Mouse (Mus musculus) forelimb bud, embryonic 11.5 days (tissue): ENCODE results near the gene Gpr173.
A peak's percentile ranks its signal among the peaks of the same experiment; 100 is the strongest.
"Not testable (repeated sequence)": the region's sequence is repeated elsewhere in the genome, so short reads cannot be mapped to it uniquely, and the experiment has no call there.

Experiments
- DNase-seq: peaks from one replicate; pipeline ENCODE4 v3.0.0-alpha.2; 2012; ENCODE audit warnings: low read depth, low spot score

The Gpr173 gene

GRCm38 (mm10) chrX:152368397-152369273 lies at the start of gene Gpr173:
TSS of gene Gpr173 (minus strand) at chrX:152368704.
- DNase-seq: peak; percentile 67

GRCm38 (mm10) chrX:152403251-152403650 lies 34.7 kb upstream of the Gpr173 start:
- DNase-seq: no peak

GRCm38 (mm10) chrX:152400096-152400495 lies 31.6 kb upstream of the Gpr173 start:
- no peak for DNase-seq

GRCm38 (mm10) chrX:152368054-152368396 lies 479 bp downstream of the Gpr173 start:
- no peak for DNase-seq

- DNase-seq: no peak
Measured at GRCm38 (mm10) chrX:152366418-152366817, 2.1 kb downstream of the Gpr173 start.

- peak; percentile 63 for DNase-seq
Measured at GRCm38 (mm10) chrX:152352553-152353153, 15.9 kb downstream of the Gpr173 start.

GRCm38 (mm10) chrX:152347041-152347440 lies 21.5 kb downstream of the Gpr173 start:
- DNase-seq: no peak

- DNase-seq: no peak
Measured at GRCm38 (mm10) chrX:152346587-152346986, 21.9 kb downstream of the Gpr173 start.

- no peak for DNase-seq
Measured at GRCm38 (mm10) chrX:152342903-152343302, 25.6 kb downstream of the Gpr173 start.

GRCm38 (mm10) chrX:152342358-152342901 lies 26.1 kb downstream of the Gpr173 start, which contains the start of gene Tspyl2:
TSS of gene Tspyl2 (minus strand) at chrX:152342425.
- DNase-seq: peak; percentile 95

GRCm38 (mm10) chrX:152341496-152341895 lies 27.0 kb downstream of the Gpr173 start:
- peak; percentile 8 for DNase-seq

- DNase-seq: peak; percentile 91
Measured at GRCm38 (mm10) chrX:152336546-152337332, 31.8 kb downstream of the Gpr173 start.

- not testable (repeated sequence) for DNase-seq
Measured at GRCm38 (mm10) chrX:152336123-152336522, 32.4 kb downstream of the Gpr173 start.

- not testable (repeated sequence) for DNase-seq
Measured at GRCm38 (mm10) chrX:152329400-152329799, 39.1 kb downstream of the Gpr173 start.

- no peak for DNase-seq
Measured at GRCm38 (mm10) chrX:152327689-152328052, 40.8 kb downstream of the Gpr173 start.

- DNase-seq: peak; percentile 88
Measured at GRCm38 (mm10) chrX:152326996-152327688, 41.4 kb downstream of the Gpr173 start, which contains the start of gene Kantr. TSS of gene Kantr (minus strand) at chrX:152327495.

GRCm38 (mm10) chrX:152323584-152323983 lies 44.9 kb downstream of the Gpr173 start:
- no peak for DNase-seq

- no peak for DNase-seq
Measured at GRCm38 (mm10) chrX:152322776-152323175, 45.7 kb downstream of the Gpr173 start.

GRCm38 (mm10) chrX:152320535-152320934 lies 48.0 kb downstream of the Gpr173 start:
- no peak for DNase-seq

GRCm38 (mm10) chrX:152307942-152308341 lies 60.6 kb downstream of the Gpr173 start:
- no peak for DNase-seq

GRCm38 (mm10) chrX:152307371-152307770 lies 61.1 kb downstream of the Gpr173 start:
- DNase-seq: no peak
